Mouse (Mus musculus) erythroid progenitor cell, adult 5-6 weeks (primary cell): ENCODE data around the gene Fam133b. TPM values are rescaled to one million over a fixed set of nuclear protein-coding genes. Genes with fewer than 3 reads are reported as not detected.
"Not testable (repeated sequence)": the region's sequence is repeated elsewhere in the genome, so short reads cannot be mapped to it uniquely, and the experiment has no call there.

Experiments
- ATAC-seq: replicated peaks from 2 replicates; pipeline ENCODE4 v1.8.0; 2016; ENCODE audit warnings: moderate number of reproducible peaks, mild to moderate bottlenecking, moderate TSS enrichment, inconsistent platforms; ENCODE audit not compliant: poor library complexity, low FRiP score, severe bottlenecking
- total RNA-seq, 2 experiments: library from RNA; stranded (forward) in 1 of 2; stranded (reverse) in 1 of 2; fragments of 150-400 nt in 1 of 2; fragments of 186-747, 209-891 nt in 1 of 2; gene quantifications; 2 replicates each; pipeline versions ENCODE4 v1.2.3 to v1.2.4; 2015 to 2017; ENCODE audit warnings: low replicate concordance in 2 of 2

Fam133b gene
- total RNA-seq, 2 experiments from 2014 or later, result 57.0 to 102 TPM

GRCm38 (mm10) chr5:3516481-3517075, 27.1 kb upstream of the Fam133b start:
- ATAC-seq, result no peak

DNA sequence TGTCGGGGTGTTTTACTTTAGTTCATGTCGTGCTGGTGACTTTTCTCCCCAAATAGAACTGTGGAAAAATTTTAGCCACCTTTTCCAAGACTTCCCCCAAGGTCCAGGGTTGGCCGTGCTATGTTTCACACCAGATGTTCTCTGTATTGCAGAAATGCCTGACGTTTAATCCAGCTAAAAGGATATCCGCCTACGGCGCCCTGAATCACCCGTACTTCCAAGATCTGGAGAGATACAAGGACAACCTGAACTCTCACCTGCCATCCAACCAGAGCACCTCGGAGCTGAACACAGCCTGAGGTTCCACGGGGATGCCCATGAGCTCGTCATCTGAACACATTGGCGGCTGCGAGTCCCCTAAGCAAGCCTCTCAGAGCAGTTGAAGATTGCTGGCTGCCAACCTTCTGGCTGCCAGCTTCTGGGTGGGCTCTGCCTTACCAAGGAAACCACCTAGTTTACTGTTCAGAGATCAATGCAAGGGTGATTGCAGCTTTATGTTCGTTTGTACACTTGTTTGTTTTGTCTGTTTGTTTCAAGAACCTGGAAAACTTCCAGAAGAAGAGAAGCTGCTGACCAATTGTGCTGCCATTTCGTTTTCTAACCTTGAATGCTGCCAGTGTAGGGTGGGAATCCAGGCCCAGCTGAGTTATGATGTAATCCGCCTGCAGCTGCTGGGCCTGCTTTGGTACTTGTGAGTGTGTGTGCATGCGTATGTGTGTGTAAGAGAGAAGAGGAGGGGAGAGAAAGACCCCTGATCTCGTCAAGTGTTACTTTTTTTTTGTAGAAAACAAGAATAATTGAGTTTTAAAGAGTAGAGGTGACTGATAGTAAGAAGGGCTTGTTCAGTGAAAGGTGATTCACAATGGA, 22.9 kb upstream of the Fam133b start:
- ATAC-seq, result no peak

GRCm38 (mm10) chr5:3521741-3522140, 21.9 kb upstream of the Fam133b start:
- ATAC-seq, result no peak

DNA sequence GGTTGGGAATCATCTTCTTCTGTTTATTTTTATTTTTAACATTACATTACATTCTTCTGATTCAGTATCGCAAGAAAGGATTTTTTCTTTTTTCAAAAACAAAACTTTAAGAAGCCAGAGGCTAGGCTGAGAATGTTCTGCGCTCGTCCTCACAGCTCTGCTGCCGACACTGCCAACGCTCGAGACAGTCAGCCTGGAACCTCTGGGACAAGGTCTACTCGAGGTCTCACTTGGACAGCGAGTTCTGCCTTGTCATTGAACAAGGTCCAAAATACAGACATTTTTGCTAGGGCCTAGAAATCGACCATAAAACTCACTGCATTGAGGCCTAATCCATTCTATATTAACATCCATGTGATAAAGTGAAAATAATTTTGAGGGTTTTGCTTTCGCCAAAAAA, 20.8 kb upstream of the Fam133b start:
- ATAC-seq, result no peak

- ATAC-seq, result no peak
Observed at GRCm38 (mm10) chr5:3527041-3527691, 16.5 kb upstream of the Fam133b start.

DNA sequence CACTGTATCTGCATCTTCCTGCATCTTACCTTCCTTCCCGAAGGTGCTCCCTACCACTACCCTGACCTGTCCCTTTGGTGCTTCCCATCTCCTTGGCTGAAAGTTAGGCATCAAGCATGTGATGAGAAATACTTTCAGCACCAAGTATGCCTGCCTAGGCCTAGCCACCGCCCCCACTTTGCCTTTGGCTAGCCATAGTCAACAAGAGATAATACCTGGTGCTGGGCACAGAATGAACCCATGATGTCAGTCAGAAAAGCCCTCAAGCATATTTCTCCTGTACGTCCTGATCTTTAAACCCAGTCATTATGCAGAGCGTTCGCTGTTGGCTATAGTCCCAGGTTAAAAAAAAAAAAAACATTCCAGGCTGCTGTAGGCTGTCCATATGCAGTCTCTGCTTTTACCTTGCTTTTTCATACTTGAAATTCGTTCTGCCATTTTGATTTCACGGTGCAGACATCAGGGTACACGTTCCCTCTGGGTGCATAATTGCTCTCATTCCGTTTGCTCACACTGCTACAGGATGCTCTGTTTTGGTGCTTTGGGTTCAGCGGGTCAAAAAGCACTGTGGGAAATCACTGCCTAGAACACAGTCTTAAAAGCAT, 13.9 kb upstream of the Fam133b start:
- no peak for ATAC-seq

GRCm38 (mm10) chr5:3532048-3532447, 11.6 kb upstream of the Fam133b start:
- not testable (repeated sequence) for ATAC-seq

- ATAC-seq, result no peak
Observed at GRCm38 (mm10) chr5:3536592-3537212, 6.9 kb upstream of the Fam133b start.

GRCm38 (mm10) chr5:3538505-3539472, 4.8 kb upstream of the Fam133b start:
- no peak for ATAC-seq

GRCm38 (mm10) chr5:3541871-3542270, 1.8 kb upstream of the Fam133b start:
- ATAC-seq, result no peak

- ATAC-seq, result 0 out of 2 replicates have a peak, but pooled peaks have one; percentile 13
Observed at GRCm38 (mm10) chr5:3544480-3544769, 792 bp downstream of the Fam133b start.

- ATAC-seq, result no peak
Observed at GRCm38 (mm10) chr5:3546226-3546625, 2.6 kb downstream of the Fam133b start.

DNA sequence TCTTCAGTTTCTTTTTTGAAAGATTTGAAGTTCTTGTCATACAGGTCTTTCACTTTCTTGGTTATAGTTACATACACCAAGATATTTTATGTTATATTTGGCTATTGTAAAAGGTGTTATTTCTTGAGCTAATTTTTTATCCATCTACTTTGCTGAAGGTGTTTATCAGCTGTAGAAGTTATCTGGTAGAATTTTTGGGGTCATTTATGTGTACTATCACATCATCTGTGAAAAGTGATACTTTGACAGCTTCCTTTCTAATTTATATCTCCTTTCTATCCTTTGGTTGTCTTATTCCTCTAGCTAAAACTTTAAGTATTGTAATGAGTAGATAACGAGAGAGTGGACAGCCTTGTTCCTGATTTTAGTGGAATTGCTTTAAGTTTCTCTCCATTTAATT, 7.8 kb downstream of the Fam133b start:
- ATAC-seq, result no peak

- no peak for ATAC-seq
Observed at GRCm38 (mm10) chr5:3554198-3554597, 10.6 kb downstream of the Fam133b start.

GRCm38 (mm10) chr5:3571266-3571665, 27.6 kb downstream of the Fam133b start, which contains the start of gene 1700109H08Rik:
Gene 1700109H08Rik (plus strand): TSS chr5:3571566.
- ATAC-seq, result no peak

- ATAC-seq, result no peak
Observed at GRCm38 (mm10) chr5:3574825-3575224, 31.2 kb downstream of the Fam133b start.

DNA sequence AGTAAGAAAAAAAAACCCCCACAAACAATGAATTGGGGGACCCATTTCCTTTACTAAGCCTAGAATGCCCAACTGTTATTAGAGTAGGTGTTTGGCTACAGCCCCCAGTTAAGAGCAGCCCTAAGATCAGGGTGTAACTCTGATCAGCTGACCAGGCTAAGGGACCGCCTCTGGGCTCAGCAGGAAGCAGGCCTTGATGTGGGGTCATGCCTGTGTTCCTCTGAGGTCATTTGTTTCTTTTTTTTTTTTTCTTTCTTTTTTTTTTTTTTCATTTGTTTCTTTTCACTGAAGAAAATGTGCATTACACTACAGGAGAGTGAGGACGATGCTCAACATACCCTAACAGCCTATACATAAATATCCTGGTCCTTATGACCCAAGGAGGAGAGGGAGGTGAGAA, 34.3 kb downstream of the Fam133b start:
- no peak for ATAC-seq

GRCm38 (mm10) chr5:3579066-3579465, 35.4 kb downstream of the Fam133b start:
- ATAC-seq, result no peak
